Mouse (Mus musculus) T-cell, adult 2 months (primary cell): ENCODE results near the gene Dnajc3.
A peak's percentile ranks its signal among the peaks of the same experiment; 100 is the strongest.
"Not testable (repeated sequence)": the region's sequence is repeated elsewhere in the genome, so short reads cannot be mapped to it uniquely, and the experiment has no call there.

Experiments used
- DNase-seq: peaks from one replicate; pipeline ENCODE4 v3.0.0; 2022; ENCODE audit warnings: low spot score

Dnajc3 gene

DNA sequence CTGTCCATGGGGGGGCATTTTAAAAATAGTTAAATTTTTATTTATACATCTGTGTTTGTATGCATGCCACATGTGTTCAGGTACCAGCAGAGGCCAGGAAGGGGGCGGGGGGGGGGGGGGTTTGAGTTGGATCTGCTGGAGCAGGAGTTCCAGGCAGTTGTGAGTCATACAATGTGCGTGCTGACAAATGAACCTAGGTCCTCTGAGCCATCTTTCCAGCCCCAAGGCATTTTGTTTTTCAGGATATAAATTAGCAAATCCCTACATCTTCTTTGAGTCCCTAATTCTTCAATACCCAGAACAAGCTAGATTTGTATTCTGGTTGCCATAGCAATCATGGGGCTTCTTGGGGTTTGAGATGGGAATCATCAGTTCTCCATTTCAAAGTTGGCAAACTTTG lies 6.6 kb upstream of the Dnajc3 start:
- DNase-seq: no peak

DNA sequence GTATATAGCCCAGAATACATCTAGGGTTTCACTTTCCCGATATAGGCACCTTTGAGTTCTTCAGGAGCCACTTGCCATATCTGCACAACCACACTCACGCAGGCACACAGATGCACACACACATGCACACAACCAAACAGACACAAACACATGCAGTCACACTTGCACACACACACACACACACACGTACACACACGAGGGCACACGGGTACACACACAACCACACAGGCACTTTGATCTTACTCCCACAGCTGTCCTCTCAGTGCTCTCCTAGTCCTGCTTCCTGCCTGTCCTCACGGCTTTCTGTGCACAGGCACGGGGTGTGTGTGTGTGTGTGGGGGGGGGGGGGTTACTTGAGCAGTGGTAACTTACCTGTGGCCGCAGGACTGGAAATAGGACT lies 4.8 kb upstream of the Dnajc3 start:
- peak; percentile 64 for DNase-seq

DNA sequence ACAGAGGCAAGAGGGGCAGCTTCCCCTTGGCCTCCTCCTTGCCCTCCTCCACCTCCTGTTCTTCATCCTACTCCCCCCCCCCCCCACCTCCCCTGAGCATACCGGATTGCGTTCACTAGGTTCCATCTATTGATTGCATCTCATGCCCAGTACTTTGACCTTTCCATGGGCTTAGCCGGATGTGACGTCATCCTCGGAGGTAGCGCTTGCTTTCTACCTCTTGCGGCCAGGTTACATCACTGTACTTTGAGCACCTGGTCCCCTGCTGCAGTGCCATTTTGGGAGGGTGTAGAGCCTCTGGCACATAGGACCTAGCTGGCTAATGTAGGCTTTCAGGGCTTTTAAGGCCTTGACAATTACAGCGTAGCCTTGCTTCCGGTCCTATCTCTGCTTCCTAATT lies 3.1 kb upstream of the Dnajc3 start:
- DNase-seq: no peak

DNA sequence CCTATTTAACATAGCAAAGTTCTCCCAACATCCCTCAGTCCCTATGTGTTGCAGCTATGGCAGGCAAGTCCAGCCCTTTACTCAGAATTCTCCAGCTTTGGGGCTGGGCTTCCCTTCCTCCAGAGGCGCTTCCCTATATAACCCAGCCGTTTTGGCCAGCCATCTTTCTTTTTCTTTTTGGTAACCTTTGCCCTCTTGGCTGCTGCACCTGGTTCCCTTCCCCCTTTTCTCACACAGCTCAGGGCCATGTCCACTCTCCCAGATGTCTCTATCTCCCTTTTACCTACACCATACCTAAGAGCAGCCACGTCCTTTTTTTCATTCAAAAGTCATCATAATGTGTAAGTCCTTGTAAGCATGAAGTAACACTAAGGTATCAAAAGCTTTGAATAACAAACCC lies 1.5 kb upstream of the Dnajc3 start:
- DNase-seq: no peak

DNA sequence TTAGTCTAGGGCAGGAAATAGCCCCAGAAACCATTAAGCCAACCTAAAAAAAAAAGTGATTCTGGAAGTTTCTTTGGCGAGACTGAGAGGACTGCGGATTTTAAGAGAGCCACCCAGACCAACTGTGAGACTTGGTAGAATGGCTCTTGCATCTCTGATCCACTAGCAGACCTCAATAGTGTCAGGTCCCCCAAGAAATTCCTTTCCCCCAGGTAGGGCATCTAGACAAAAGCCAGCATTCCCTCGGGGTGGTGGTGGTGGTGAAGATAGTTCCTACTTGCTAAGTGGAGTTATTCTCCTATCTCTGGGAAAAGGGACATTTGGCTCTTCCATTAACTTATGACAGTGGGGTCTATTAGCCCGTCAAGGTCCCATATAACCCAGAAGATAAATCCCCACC lies 824 bp upstream of the Dnajc3 start:
- DNase-seq: no peak

DNA sequence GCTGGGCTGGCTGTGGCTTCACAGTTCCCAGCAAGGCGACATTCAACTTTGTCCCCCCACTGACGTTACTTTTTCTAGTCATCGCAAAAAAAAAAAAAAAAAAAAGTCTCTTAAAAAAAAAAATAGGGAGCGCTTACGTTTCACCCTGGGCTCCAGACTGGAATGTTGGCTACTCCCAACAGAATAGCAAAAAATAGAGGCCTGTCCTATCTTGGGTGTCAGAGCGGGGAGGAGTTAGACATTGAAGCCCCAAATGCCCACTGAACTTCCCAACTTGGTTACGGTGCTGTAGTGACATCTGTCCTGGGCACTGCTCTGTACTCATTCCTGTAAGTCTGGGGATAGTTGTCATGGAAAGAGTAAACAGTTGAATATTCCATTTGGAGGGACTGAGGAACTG lies 775 bp downstream of the Dnajc3 start:
- no peak for DNase-seq

DNA sequence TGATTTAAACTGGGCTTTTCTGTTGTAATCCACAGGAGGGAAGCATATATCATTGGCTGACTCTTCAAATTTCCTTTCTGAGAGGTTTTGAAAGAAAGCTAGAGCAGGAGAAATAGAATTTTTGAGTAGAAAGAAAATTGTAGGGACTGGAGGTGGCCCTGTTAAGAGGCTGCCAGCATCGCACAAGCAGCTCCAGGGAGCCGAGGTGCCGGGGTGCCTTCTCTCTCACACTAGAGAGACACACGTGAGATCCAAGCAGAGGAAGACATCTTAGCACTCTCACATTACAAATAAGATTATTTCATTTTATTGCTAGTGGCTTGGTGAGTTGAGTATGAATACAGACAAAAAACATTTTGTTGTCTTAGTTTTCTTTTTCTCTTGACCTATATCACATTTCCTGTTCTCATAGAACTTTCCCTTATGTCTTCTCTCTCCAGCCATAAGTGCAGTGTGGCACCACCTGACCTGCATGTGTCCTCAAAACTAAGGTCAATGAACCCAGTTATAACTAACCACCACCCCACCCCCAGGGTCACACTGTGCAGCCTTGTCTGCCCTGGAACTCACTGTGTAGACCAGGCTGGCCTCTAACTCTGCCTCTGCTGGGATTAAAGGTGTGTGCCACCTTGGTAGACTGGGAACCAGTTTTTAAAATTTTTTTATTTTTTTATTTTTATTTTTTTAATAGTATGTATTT lies 3.2 kb downstream of the Dnajc3 start:
- no peak for DNase-seq

DNA sequence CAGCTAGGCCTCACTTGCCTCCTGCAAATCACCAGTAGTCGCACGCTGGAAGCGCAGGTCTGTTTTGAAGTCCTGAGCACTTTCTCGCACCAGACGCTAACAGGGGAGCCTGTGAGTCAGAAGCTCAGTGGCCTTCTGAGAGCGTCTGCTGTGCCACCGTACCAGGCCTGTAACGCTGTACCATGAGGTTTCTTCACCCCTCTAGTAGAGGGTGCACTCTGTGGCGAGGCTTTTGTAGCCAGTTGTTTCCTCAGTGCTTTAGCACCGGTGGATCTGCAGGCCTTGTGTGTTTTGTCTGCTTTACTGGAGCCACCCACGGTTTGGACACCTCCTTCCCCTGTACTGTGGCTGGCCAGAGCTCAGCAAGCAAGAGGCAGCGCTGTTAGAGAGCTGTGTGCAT lies 4.3 kb downstream of the Dnajc3 start:
- no peak for DNase-seq

DNA sequence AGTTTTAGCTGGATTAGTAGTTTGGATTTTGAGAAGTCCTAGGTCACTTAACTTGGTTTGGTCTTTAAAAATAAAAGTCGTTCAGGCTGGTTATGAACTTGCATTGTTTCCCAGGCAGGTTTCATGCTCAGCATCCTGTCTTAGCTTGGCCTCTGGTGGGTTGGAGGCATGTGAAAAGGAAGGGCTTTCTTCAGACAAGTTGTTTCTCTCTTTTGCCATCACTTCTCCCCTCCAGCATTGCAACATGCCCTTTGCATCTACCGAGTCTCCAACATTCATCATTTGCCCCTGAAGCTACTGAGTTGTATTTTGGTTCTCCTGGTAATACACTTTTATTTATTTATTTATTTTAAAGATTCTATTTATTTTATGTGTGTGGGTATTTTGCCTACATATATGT lies 6.9 kb downstream of the Dnajc3 start:
- no peak for DNase-seq

DNA sequence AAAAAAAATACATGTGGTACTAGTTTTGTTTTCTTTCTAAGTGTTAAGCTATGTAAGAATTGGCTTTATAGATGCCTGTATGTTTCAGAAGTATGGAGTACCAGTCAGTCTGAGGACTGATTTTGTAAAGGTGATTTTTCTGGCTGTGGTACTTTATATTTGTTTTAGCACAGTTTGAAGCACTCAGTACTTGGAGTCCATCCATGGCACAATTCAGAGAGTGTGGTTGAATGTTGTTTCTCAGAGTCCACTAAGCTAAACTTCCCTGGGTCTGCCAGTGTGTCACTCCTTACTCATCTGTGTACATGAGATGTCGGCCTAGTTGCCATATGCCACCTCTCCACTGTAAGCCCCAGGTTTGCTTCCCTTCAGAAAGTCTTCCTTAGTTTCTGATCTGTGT lies 11.1 kb downstream of the Dnajc3 start:
- DNase-seq: no peak

DNA sequence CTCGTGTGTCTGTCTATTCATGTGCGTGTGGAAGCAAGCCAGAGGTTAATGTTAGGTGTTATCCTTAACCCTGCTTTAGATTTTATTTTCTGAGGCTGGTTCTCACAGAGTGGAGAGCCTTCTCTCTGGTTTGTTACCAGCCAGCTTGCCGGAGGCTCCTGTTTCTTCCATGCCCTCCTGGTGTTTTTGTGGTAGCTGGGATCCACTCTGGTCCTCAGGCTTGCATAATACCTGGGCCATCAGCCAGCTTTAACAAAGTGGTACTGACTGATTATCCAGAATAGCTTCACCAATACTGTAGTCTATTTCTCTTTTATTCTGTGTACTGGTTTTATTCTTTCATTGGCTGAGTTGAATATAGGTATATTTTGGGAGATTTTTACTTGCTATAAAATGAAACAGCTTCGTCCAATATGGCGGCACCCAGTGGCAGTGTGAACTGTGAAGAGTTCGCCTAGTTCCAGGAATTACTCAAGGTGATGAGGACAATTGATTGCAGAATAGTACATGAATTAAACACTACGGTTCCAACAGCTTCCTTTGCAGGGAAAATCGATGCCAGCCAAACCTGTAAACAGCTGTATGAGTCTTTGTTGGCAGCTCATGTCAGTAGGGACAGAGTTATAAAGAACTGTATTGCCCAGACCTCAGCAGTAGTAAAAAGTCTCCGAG lies 14.3 kb downstream of the Dnajc3 start:
- no peak for DNase-seq

DNA sequence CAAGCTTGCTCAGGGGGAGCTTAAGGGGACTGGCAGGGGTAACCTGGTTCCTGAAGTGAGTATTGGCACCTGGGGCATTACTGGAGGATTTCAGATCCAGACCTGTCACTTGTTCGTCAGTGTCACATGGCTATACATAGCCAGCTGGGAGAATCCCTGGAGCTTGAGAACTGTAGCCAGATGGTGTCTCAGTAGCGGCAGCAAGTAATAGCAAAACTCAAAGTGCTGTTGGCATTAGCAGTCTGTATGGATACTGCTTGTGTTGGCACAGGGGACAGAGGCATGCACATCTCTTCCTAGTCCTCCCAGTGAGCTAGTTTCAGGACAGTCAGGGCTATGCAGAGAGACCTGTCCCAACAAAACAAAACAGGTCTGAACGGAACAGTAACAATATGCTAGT lies 20.2 kb downstream of the Dnajc3 start:
- no peak for DNase-seq

DNA sequence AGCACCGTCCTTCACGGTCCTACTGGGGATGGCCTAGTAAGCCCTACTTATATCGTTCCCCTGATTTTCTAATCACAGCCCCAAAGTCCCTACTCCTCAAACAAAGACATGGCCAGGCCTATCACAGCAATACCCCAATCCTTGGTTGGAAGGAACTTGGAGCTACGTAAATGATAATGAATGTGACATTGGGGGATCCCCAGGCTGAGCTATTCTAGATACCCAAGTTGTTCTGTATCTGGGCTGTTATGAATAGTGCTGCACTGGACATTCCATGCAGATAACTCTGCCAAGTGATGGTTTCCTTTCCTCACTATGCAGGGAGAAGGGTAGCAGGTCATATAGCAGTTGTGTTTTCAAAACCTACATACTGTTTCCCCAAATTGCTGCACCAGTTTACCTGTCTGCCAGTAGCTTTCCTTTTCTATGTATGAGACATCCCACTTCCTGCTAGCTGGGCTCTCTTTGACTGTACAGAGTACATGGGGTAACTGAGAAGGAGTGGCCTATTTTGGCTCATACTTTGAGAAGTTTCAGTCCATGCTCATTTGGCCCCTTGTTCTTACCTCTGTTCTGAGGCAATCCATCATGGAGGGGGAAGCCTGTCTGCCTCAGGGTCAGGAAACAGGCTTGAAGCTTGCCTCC lies 27.7 kb downstream of the Dnajc3 start:
- no peak for DNase-seq

DNA sequence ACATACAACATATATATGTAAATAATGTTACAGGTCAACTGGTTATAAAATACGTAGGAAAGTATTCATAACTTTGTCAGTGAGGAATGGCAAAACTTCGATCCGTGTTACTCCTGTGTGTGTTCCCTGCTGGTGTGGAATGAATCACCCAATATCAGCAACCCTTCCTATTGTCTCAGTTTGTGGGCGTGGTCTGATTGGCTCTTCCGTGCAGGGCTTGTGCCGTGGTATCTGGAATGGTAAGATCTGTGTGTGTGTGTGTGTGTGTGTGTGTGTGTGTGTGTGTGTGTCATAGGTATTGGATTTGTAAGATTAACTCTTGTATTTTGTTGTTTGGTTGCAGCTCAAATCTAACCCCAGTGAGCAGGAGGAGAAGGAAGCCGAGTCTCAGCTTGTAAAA lies 29.9 kb downstream of the Dnajc3 start:
- DNase-seq: no peak

DNA sequence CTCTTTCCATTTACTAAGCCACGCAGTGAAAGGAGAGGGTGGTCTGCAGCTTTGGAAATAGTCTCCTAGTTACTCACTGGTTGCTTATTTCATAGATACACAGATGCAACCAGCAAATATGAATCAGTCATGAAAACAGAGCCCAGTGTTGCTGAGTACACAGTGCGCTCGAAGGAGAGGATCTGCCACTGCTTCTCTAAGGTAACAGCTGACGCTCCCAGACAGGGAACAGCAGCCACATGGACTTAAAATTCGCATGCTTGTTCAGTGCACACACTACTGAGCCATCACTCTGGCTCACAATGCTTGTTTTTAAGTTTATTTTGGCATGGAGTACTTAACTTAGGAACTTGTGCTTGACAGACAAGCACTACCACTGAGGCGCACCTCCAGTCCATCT lies 34.5 kb downstream of the Dnajc3 start:
- no peak for DNase-seq

DNA sequence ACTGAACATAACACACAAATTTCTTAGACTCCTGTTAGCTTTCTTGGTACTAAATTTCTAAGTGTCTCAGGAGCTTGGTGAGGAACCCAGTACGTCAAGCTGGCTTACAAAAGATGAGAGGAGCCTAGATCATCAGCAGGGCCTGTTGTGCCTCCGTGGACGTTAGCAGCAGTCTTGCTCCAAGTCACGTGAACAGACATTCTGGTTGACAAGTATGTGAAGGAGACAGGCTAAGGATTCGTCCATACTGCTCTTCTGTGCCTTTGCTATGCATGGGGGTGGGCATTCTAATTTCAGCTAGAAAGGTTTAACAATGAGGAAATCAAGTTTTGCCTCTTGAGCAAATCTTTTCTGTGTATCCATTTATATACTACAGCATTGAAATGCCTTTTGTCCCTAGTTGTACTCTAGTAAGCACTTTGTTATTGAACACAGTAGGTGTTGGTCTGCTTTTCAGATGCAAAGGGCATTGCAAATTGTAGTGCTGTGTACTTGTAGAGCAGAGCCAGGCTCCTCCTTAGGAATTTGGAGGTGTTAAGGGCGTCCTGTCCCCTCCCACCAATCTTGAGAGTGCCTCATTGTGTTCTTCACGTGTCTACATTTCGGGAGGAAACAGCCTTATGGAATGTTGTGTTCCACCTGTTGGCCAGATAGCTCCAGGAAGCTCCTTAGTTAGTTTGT lies 39.5 kb downstream of the Dnajc3 start:
- no peak for DNase-seq

DNA sequence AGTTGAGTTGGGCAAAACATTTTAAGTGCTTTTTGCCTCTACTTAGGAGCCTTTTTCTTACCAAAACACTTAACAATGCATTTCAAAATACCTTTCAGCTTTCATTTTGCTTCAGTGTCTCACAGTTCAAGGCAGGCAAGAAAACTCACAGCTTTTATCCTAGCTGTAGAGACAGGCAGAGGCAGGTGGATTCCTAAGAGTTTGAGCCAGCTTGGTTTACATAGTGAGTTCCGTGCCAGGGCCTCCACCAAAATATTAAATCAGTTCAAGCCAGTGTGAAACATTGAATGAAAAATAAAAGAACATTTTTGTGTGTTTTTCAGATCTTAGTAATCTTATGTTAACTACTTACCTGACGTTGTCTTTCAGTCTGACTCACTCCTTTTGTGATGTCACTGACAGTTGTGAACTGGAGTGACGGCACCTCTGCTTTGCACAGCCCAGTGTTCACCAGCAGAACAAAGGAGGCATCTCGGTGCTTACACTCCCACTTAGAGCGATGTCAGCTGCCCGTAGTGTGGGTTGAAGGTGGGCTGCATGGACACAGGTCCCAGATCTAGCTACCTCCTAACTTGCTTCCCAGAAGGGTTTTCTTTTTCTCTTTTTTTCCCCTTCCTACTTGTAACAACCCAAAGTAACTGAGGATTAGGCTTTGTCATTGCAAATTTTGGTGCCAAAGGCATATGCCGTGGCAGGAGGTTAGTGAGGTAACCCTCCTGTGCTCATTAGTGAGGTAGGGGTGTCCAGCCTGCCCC lies 42.0 kb downstream of the Dnajc3 start:
- DNase-seq: no peak

DNA sequence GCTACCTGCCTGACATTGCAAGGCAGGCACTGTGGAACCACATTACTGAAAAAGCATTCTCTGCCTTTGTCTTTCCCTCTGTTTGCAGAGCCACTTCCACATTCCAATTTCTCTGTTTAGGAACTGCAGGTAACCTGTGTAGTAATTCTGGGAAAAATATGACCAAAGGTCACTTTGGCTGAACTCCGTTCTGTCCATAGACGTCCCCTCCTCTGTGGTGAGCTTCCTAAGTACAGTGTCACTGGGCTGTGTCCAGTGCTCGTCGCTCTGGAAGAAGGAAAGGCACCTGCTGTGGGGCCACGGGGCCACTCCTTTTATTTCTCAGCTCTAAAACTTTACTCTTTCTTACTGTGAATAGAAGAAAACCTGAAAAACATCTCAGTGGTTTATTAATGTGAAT lies 42.6 kb downstream of the Dnajc3 start:
- DNase-seq: no peak

DNA sequence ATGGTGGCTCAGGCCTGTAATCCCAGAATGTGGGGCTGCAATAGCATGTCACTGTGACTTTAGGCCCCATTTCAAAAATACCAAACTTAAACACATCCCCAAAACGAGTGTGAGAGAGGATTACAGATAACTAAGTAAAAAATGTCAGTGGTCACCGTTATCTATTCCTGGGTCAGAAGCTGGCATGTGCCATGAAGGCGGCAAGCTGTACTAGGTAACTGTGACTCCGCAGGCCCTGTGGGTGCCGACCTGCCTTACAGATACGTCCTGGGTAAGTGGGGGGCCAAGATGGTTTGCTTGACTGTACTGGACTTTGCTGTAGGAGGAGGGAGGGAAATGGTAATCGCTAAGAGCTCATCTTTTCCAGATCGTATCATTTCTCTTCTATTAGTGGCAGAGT lies 43.1 kb downstream of the Dnajc3 start:
- no peak for DNase-seq

DNA sequence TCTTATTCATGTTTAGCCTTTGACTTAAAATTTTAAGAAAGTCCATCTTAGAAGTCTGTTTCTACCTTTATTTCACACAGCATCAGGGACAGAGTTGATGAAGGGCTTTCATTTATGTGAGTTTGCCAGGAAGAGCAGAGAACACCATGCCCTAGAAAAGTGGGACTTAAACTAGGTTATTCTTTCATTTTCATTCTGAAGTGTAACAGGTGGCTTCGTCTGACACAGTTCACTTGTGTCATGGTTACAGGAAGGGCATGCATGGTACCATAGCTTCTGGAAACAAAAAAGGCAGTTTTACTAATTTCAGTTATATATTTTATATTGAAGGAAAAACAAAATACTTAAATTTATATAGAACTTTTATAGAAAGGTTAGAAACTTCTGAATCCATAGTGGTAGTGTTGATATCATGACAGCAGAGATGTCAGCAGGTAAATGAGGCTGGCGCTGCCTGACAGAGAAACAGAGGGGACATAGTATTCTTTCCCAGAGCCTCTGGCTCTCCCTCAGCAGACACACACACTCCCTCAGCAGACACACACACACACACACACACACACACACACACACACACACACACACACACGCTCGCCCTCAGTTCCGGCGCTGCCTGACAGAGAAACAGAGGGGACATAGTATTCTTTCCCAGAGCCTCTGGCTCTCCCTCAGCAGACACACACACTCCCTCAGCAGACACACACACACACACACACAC lies 44.1 kb downstream of the Dnajc3 start:
- not testable (repeated sequence) for DNase-seq

DNA sequence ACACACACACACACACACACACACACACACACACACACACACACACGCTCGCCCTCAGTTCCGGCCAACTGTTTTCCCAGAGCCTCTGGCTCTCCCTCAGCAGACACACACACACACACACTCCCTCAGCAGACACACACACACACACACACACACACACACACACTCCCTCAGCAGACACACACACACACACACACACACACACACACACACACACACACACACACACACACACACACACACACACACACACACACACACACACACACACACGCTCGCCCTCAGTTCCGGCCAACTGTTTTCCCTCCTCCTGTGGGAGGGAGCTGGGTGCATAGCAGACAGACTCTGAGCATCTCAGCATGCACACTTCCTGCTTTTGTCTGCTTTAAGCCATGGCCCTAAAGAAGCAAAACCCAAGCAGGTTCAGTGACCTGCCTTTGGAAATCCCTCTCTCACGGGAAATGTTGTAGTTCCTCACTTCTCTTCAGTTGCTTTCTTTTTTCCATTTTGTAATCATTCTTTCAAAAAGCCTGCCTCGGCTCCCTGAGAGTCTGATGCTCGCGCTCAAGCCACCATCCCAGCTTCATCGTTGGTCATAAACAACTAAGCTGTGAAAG lies 44.8 kb downstream of the Dnajc3 start:
- DNase-seq: peak; percentile 63
